Mouse (Mus musculus) heart, embryonic 14.5 days (tissue): Measurements from ENCODE around the gene Usp8. TPM values are rescaled to one million over a fixed set of nuclear protein-coding genes. Genes with fewer than 3 reads are reported as not detected.
A peak's percentile ranks its signal among the peaks of the same experiment; 100 is the strongest.

ENCODE experiments used
- ATAC-seq: fragments of 200-750 bp; cut with Nextera tagmentation; 2 replicates; pipeline ENCODE4 v1.8.0; 2017; ENCODE audit warnings: low read depth, moderate TSS enrichment; ENCODE audit not compliant: insufficient number of reproducible peaks, insufficient read depth, low FRiP score
- H3K27ac ChIP-seq, 2 experiments: fragments of 200-500 bp in 1 of 2; fragments of 300-500 bp in 1 of 2; sonication (generic) in 1 of 2; replicated peaks in 1 of 2; 2 replicates each; pipeline ENCODE4 v1.5.1; 2012 to 2014; ENCODE audit warnings: low read depth in 2 of 2, low read length in 2 of 2, control low read depth in 1 of 2, mild to moderate bottlenecking in 1 of 2, mixed read lengths in 1 of 2; ENCODE audit not compliant: control insufficient read depth in 1 of 2, insufficient read depth in 1 of 2
- H3K27me3 ChIP-seq: fragments of 300-500 bp; sonication (generic); 2 replicates; pipeline ENCODE4 v1.6.1; 2014; ENCODE audit warnings: mild to moderate bottlenecking, low read length, control low read depth; ENCODE audit not compliant: control insufficient read depth, insufficient read depth
- H3K36me3 ChIP-seq: fragments of 300-500 bp; sonication (generic); 2 replicates; pipeline ENCODE4 v1.6.1; 2014; ENCODE audit warnings: mild to moderate bottlenecking, control low read depth, low read length, mixed read lengths; ENCODE audit not compliant: control insufficient read depth, insufficient read depth
- H3K4me1 ChIP-seq, 2 experiments: fragments of 200-500 bp in 1 of 2; fragments of 300-500 bp in 1 of 2; sonication (generic) in 1 of 2; 2 replicates each; pipeline ENCODE4 v1.6.1; 2012 to 2014; ENCODE audit warnings: low read length in 2 of 2, control low read depth in 1 of 2, mixed read lengths in 1 of 2; ENCODE audit not compliant: control insufficient read depth in 2 of 2, insufficient read depth in 2 of 2
- H3K4me2 ChIP-seq: fragments of 300-500 bp; sonication (generic); 2 replicates; pipeline ENCODE4 v1.6.1; 2014; ENCODE audit warnings: mild to moderate bottlenecking, low read length
- H3K4me3 ChIP-seq, 2 experiments: fragments of 200-500 bp in 1 of 2; fragments of 300-500 bp in 1 of 2; sonication (generic) in 1 of 2; 2 replicates each; pipeline ENCODE4 v1.5.1; 2012 to 2014; ENCODE audit warnings: low read length in 2 of 2, mild to moderate bottlenecking in 2 of 2, control low read depth in 1 of 2, low read depth in 1 of 2, moderate library complexity in 1 of 2; ENCODE audit not compliant: control insufficient read depth in 1 of 2, insufficient read depth in 1 of 2
- H3K9ac ChIP-seq: fragments of 300-500 bp; sonication (generic); 2 replicates; pipeline ENCODE4 v1.6.1; 2014; ENCODE audit warnings: mild to moderate bottlenecking, low read length
- H3K9me3 ChIP-seq: fragments of 300-500 bp; sonication (generic); 2 replicates; pipeline ENCODE4 v1.6.1; 2016; ENCODE audit warnings: low read length, control low read depth; ENCODE audit not compliant: control insufficient read depth
- WGBS: fragments of 180-500 bp; shearing (Covaris S2); extraction: QIAGEN DNeasy Blood & Tissue Kit; methylation state at CpG from one replicate; pipeline ENCODE4 v1.1.7; 2014; 5-methylcytosine and 5-hydroxymethylcytosine counted together
- polyA plus RNA-seq: library from polyadenylated mRNA; unstranded; fragments of >200 nt; fragmentation: Nextera tagmentation; extraction: Ambion mirVana; gene quantifications from 2 replicates; pipeline ENCODE4 v1.2.1, GENCODE M21; 2014

The Usp8 gene
- polyA plus RNA-seq, 1 experiment from 2014 or later = 32.1 TPM

DNA sequence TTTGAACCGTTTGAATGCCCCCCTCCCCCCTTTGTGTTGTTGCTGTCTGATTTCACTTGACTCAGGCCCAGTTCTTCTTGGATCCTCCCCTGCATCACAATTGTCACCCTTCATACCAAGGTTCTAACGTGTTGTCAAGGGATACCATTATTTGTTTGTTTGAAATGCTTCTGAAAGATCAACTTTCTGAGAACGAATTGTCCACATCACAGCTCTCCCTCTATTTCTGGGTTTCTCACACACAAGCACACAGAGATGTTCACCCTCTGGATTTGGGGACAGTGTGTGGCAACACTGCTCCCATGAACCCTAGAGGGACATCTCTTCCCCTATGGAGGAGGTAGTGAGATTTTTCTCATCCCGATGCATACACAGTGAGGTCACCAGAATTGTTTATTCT lies 76.2 kb downstream of the Usp8 start, which contains the start of gene Usp50:
Gene Usp50, minus strand, starts transcription at position 101 of the 400 bp plus-strand sequence.
- H3K4me3 ChIP-seq = no peak within 1 kb of the TSS
- no peaks in the 10 kb centered on the region for H3K27me3 ChIP-seq
- WGBS = 71% methylated on average over 4 of the region's 4 CpGs
- no peak within 1 kb of the TSS for H3K4me2 ChIP-seq
- no peak for ATAC-seq
- peaks cover 5 to 7% of the 10 kb centered on the region in 2 experiments; a peak in 3 of 4 replicates for H3K4me1 ChIP-seq
- H3K27ac ChIP-seq = no peak within 1 kb of the TSS
- H3K9me3 ChIP-seq = no peaks in the 10 kb centered on the region
- H3K9ac ChIP-seq = no peak within 1 kb of the TSS
- H3K36me3 ChIP-seq = no peaks in the 10 kb centered on the region

DNA sequence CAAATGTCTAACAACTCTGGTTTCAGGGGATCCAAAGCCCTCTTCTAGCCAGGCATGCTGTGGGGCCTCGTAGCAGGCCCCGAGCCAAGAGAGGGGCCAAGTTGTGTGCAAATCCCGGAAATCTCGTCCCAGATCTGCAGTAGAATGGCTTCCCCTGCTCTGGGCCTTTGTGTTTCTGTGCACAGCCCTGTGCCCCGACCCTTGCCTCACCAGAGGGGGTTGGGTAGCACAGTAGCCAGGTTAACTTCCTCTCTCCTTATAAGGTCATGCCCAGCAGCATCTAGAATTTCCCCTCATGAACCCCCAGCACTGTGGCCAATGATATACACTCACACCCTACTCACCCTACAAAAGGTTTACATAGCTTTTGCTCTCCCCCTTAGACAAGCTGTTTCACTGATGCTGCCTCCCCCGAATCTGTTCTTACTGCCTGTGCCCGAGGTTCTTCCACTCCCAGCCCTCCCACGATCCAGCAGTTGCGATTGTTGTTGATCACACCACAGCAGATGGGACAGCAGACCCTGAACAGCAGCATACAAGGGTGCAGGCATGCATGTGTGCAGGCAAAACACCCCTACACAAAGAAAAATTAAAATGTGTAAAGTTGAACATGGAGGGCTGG lies 80.7 kb downstream of the Usp8 start:
- Histone ChIP-seq H3K27me3 (no peaks in the 10 kb centered on the region), H3K36me3 (peaks cover 31% of the 10 kb centered on the region), H3K9me3 (no peaks in the 10 kb centered on the region), H3K4me1 (peaks cover 5 to 7% of the 10 kb centered on the region in 2 experiments; a peak in 3 of 4 replicates), H3K27ac (0 out of 4 replicates have a peak overlapping the region, but pooled peaks of 1 of the 2 experiments have one; percentile 17), H3K9ac (no peak overlapping the region), H3K4me3 (no peak overlapping the region), H3K4me2 (no peak overlapping the region)
- ATAC-seq = no peak
- WGBS = 38% methylated on average over 9 of the region's 9 CpGs

DNA sequence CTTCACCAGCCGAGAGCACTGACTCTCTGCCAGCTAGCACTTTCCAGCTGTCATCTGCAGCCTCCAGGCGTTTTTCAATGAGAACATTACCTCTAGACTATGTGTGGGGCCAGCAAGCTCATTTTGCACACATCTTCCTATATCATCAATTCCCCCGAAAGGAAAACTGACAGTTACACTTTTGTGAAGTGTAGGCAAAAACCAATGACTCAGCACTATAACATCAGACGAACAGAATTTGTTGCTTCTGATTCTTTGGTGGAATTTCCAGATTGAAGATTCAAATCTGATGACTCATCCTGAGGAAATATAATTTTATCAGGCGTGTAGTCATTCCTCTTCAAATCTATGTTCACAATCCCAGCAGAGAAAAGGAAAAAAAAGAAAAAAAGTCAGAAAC lies 85.5 kb downstream of the Usp8 start:
- 68% methylated on average over 5 of the region's 5 CpGs for WGBS
- Histone ChIP-seq H3K9me3 (no peaks in the 10 kb centered on the region), H3K4me2 (no peak overlapping the region)

DNA sequence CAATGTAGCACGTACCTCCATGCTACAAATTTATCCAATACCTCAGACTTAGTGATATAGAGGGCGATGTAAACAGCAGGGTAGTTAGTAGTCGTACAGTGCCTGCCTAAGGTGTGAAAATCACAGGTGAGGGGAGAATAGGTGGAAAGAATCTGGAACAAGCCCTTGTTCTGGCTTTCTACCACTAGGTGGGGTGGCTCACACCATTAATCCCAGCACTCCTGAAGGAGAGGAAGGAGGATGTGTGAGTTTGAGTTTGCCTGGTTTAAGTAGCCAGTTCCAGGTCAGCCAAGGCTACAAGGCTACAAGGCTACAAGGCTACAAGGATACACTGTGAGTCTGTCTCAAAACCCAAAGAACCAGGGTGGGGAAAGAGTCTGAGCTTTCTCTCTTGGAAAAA lies 88.6 kb downstream of the Usp8 start:
- Histone ChIP-seq H3K36me3 (peaks cover 96% of the 10 kb centered on the region), H3K9ac (no peak overlapping the region), H3K27me3 (no peaks in the 10 kb centered on the region), H3K9me3 (no peaks in the 10 kb centered on the region), H3K4me2 (no peak overlapping the region), H3K4me1 (no peaks in the 10 kb centered on the region), H3K4me3 (no peak overlapping the region), H3K27ac (no peak overlapping the region)
- ATAC-seq = no peak
- 77% methylated on average over 3 of the region's 3 CpGs for WGBS

More for the DNA sequence above, 85.5 kb downstream of the Usp8 start:
- no peak overlapping the region for H3K27ac ChIP-seq
- no peak overlapping the region for H3K4me3 ChIP-seq
- H3K36me3 ChIP-seq = peaks cover 79% of the 10 kb centered on the region
- no peak for ATAC-seq
- H3K4me1 ChIP-seq = peaks cover 5 to 7% of the 10 kb centered on the region in 2 experiments; a peak in 3 of 4 replicates
- no peaks in the 10 kb centered on the region for H3K27me3 ChIP-seq
- no peak overlapping the region for H3K9ac ChIP-seq

DNA sequence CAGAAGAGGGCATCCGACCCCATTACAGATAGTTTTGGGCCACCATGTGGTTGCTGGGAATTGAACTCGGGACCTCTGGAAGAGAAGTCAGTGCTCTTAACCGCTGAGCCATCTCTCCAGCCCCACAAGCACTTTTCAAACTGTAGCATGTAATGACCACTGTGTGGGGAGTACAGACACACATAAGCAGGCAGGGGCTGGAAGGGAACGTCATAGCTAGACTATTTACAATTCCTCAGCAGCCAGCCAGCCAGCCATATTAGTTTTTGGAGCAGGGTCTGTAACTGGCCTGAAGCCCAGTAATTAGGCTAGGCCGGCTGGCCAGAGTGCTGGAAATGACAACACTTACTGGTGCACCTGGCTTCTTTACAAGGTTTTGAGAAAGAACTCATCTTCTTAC lies 91.3 kb downstream of the Usp8 start:
- Histone ChIP-seq H3K27ac (no peak overlapping the region), H3K36me3 (peaks cover 93% of the 10 kb centered on the region), H3K27me3 (no peaks in the 10 kb centered on the region), H3K9ac (no peak overlapping the region), H3K9me3 (no peaks in the 10 kb centered on the region), H3K4me3 (no peak overlapping the region), H3K4me1 (no peaks in the 10 kb centered on the region), H3K4me2 (no peak overlapping the region)
- 79% methylated on average over 5 of the region's 5 CpGs for WGBS
- no peak for ATAC-seq

DNA sequence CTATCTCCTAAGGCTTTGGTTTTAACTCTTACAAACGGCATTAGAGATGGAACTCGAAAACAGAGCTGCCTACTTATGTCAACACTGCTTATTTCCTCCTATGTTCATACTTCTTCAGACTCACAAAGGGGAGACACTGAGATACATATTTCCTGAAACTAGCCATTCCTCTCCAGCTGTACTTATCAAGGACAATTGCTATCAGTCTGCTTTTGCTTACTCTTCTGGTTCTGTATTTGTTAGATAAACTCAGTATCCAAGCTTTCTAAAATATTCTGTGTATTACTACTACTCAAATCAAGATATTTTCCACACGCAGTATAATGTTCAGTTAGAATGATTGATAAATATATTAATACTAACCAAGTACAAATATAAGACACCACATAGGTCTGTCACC lies 94.9 kb downstream of the Usp8 start:
- Histone ChIP-seq H3K4me3 (no peak overlapping the region), H3K9ac (no peak overlapping the region), H3K9me3 (no peaks in the 10 kb centered on the region), H3K27me3 (no peaks in the 10 kb centered on the region), H3K4me1 (no peaks in the 10 kb centered on the region), H3K27ac (no peak overlapping the region), H3K4me2 (no peak overlapping the region), H3K36me3 (peaks cover 89% of the 10 kb centered on the region)
- WGBS = 83% methylated on average over 3 of the region's 3 CpGs
- ATAC-seq = no peak

Other genes starting within 250 kb of the Usp8 start
- gene Atp8b4, start 206.7 kb upstream of the Usp8 start, polyA plus RNA-seq = 0.08 and 0.16 TPM in 2 replicates
- gene Slc27a2, start 154.9 kb upstream of the Usp8 start, polyA plus RNA-seq = 0.09 and 0.38 TPM in 2 replicates
- gene Hdc, start 88.0 kb upstream of the Usp8 start, polyA plus RNA-seq = 5.5 and 6.2 TPM in 2 replicates
- 33.4 and 34.0 TPM in 2 replicates for gene Gabpb1, start 31.0 kb upstream of the Usp8 start, polyA plus RNA-seq
- 3.0 and 3.4 TPM in 2 replicates for gene Usp50, start 76.1 kb downstream of the Usp8 start, polyA plus RNA-seq
- 44.6 and 45.1 TPM in 2 replicates for gene Trpm7, start 168.9 kb downstream of the Usp8 start, polyA plus RNA-seq
- 44.4 and 49.5 TPM in 2 replicates for gene Sppl2a, start 225.9 kb downstream of the Usp8 start, polyA plus RNA-seq